Mouse (Mus musculus) cerebellum, postnatal 25 days (tissue): Measurements from ENCODE around the gene Gm6205.
"Not testable (repeated sequence)": the region's sequence is repeated elsewhere in the genome, so short reads cannot be mapped to it uniquely, and the experiment has no call there.

ENCODE experiments used
- DNase-seq, 2 experiments: peaks; one replicate each; pipeline ENCODE4 v3.0.0; 2021; ENCODE audit warnings: mixed read lengths in 2 of 2

The Gm6205 gene

GRCm38 (mm10) chr5:94648082-94648481, at the start of gene Gm6205:
Gm6205 (plus strand) TSS chr5:94648382.
- DNase-seq = not testable (repeated sequence)

DNA sequence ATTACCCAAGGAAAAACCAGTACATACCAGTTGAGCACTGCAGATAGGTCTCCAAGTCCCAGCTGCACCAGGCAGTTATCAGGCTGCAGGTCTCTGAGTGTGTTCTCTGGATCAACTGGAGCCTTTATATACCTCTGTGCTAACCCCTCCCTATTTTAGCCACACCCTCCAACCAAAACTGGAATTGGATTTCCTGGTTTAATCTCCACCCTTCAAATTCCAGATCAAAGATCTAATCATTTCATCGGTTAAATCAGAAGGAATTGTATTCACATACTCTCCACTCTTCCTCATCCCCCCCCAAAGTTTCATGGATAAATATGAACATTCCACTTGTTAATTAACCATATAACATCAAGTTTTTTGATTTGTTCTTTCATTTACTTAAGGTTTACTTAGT, 31.9 kb upstream of the Gm6205 start, which contains the start of gene Gm3147:
TSS of gene Gm3147 (minus strand) at position 101 of the 400 bp plus-strand sequence.
- not testable (repeated sequence) for DNase-seq

- not testable (repeated sequence) for DNase-seq
Observed at GRCm38 (mm10) chr5:94623679-94624078, 24.5 kb upstream of the Gm6205 start, which contains the start of gene Gm6509. Gm6509 (plus strand) TSS chr5:94623979.
